Mouse (Mus musculus): ENCODE results near the gene Pgrmc2.

DNA sequence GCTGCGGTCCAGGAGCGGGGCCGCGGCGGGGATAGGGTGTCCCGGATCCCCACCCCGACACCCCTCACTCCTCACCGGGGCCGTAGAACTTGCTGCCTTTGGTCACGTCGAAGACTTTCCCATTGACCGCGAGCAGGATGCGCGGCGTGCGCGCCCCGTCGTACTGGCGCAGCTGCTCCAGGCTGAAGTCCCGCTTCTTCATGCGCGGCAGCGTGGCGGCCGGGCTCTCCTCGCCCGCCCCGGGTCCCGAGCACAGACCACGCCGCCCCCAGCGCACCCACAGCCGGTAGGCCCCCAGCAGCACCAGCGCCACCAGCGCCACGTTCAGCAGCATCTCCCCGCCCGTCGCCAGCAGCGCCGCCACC, 344 bp downstream of the Pgrmc2 start:
- no peak for TF ChIP-seq EP300 (IDR thresholded peaks at IDR 0.05; ENCODE audit: low read depth)
- TF ChIP-seq CTCF (IDR thresholded peaks at IDR 0.05; ENCODE audit: low read depth) = no peak
